Mouse (Mus musculus) lung, postnatal 0 days (tissue): ENCODE measurements around the gene Cers6.

Experiments used
- CTCF ChIP-seq: IDR thresholded peaks from 2 replicates; pipeline ENCODE4 v1.5.1; 2016; ENCODE audit warnings: antibody characterized with exemption, mild to moderate bottlenecking
- EP300 ChIP-seq: IDR thresholded peaks from 2 replicates; pipeline ENCODE4 v1.6.1; 2016; ENCODE audit warnings: antibody characterized with exemption, mild to moderate bottlenecking, control low read depth

DNA sequence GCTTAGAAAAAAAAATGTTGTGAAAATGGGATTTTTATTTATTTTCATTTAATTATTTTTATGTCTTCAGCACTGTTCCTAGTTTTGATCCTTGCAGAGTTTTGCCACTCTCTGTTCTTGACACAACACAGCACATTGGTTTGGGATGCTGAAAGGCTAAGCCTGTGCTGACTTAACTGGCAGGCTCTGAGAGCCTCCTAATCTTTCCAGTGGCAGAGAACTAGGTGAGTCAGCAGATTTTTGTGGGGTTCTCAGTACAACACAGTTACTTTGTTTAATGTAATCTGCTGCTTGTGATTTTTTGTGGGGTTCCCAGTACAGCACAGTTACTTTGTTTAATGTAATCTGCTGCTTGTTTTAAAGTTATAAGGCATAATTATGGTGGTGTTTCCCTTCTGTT, 55.8 kb downstream of the Cers6 start:
- TF ChIP-seq CTCF (no peak), EP300 (no peak)
